10 mouse cellular contexts compared by ENCODE assay signal in genomic region chr19:47049061-47049460, GRCm38 (mm10). TPM values are rescaled to one million over a fixed set of nuclear protein-coding genes. Genes with fewer than 3 reads are reported as not detected.
DNase-seq lines count a peak whose midpoint lies in the region; ATAC-seq lines count a peak whose summit lies in the region.
"Had no signal": no experiment of that assay in that cellular context is flagged by ENCODE, and none has a peak within 500 bp of the region (broad histone marks: within the 10 kb centered on the region; RNA-seq: fewer than 3 reads in every experiment).

No protein-coding gene starts in this region.

- DNase-seq in heart, adult 18-20 months: no peak
- peak; percentile 43 for DNase-seq in ZHBTc4 (ENCODE audit: low read depth, low spot score)
- DNase-seq in midbrain, embryonic 14.5 days: no peak
- no peak for DNase-seq in frontal cortex, postnatal 14 days (ENCODE audit: low spot score in 2 of 2)
- DNase-seq in layer of hippocampus, postnatal 25 days (ENCODE audit: extremely low spot score in 1 of 2, low spot score in 1 of 2): no peak
- no peak for DNase-seq in layer of hippocampus, postnatal 14 days (ENCODE audit: low spot score in 2 of 2)
- DNase-seq: thymus, postnatal 25 days had no signal

- no peak overlapping the region for H3K27ac ChIP-seq in heart, embryonic 16.5 days (ENCODE audit: low read length)
- no peak overlapping the region for H3K27ac ChIP-seq in hindbrain, embryonic 15.5 days (replicated peaks)
- H3K27ac ChIP-seq in midbrain, embryonic 14.5 days (replicated peaks; ENCODE audit: low read depth, low read length): no peak overlapping the region

- no peaks in the 10 kb centered on the region for H3K27me3 ChIP-seq in heart, embryonic 16.5 days (ENCODE audit: control insufficient read depth, insufficient read depth, low read length)
- H3K27me3 ChIP-seq in hindbrain, embryonic 15.5 days: no peaks in the 10 kb centered on the region
- no peaks in the 10 kb centered on the region for H3K27me3 ChIP-seq in midbrain, embryonic 14.5 days (ENCODE audit: control insufficient read depth, insufficient read depth, low read length)

- no peak overlapping the region for H3K4me3 ChIP-seq in heart, embryonic 16.5 days (ENCODE audit: low read length)
- peak overlapping the region; percentile 90; the same call in 1 of the 2 replicates for H3K4me3 ChIP-seq in hindbrain, embryonic 15.5 days
- H3K4me3 ChIP-seq in midbrain, embryonic 14.5 days (replicated peaks; ENCODE audit: low read depth, low read length): no peak overlapping the region

- no peaks in the 10 kb centered on the region for H3K9me3 ChIP-seq in heart, embryonic 16.5 days (replicated peaks; ENCODE audit: control insufficient read depth, low read length)
- H3K9me3 ChIP-seq in hindbrain, embryonic 15.5 days: no peaks in the 10 kb centered on the region
- H3K9me3 ChIP-seq in midbrain, embryonic 14.5 days (ENCODE audit: control insufficient read depth, low read length): no peaks in the 10 kb centered on the region

- peak overlapping the region; percentile 82; the same call in 1 of the 2 replicates for H3K4me2 ChIP-seq in heart, embryonic 16.5 days (ENCODE audit: low read depth, low read length)
- H3K4me2 ChIP-seq in hindbrain, embryonic 15.5 days: peak overlapping the region; percentile 74
- H3K4me2 ChIP-seq in midbrain, embryonic 14.5 days (ENCODE audit: low read length): peak overlapping the region; percentile 62

- no peak for ATAC-seq in heart, embryonic 16.5 days (replicated peaks; ENCODE audit: extremely low read depth, insufficient read depth, low FRiP score)
- ATAC-seq in hindbrain, embryonic 15.5 days (ENCODE audit: low FRiP score, low read depth): no peak
- no peak for ATAC-seq in midbrain, embryonic 14.5 days (ENCODE audit: low FRiP score, low TSS enrichment)

- peaks cover 14% of the 10 kb centered on the region for H3K36me3 ChIP-seq in heart, embryonic 16.5 days (ENCODE audit: control insufficient read depth, insufficient read depth)
- peaks cover 21% of the 10 kb centered on the region for H3K36me3 ChIP-seq in hindbrain, embryonic 15.5 days
- H3K36me3 ChIP-seq in midbrain, embryonic 14.5 days (ENCODE audit: control insufficient read depth, insufficient read depth, low read length): peaks cover 24% of the 10 kb centered on the region

- WGBS in heart, embryonic 16.5 days: 63% methylated on average over 4 of the region's 4 CpGs
- 60% methylated on average over 4 of the region's 4 CpGs for WGBS in hindbrain, embryonic 15.5 days
- WGBS in midbrain, embryonic 14.5 days: 64% methylated on average over 4 of the region's 4 CpGs

- no peak overlapping the region for H3K9ac ChIP-seq in heart, embryonic 16.5 days (ENCODE audit: low read length)
- H3K9ac ChIP-seq in hindbrain, embryonic 15.5 days: 0 out of 2 replicates have a peak overlapping the region, but pooled peaks have one; percentile 93
- H3K9ac ChIP-seq in midbrain, embryonic 14.5 days (replicated peaks; ENCODE audit: low read length): peak overlapping the region; percentile 91; the same call in 1 of the 2 replicates

- H3K4me1 ChIP-seq in heart, embryonic 16.5 days (ENCODE audit: control insufficient read depth, insufficient read depth, low read length): peaks cover 11% of the 10 kb centered on the region
- peaks cover 18% of the 10 kb centered on the region for H3K4me1 ChIP-seq in hindbrain, embryonic 15.5 days (replicated peaks)
- peaks cover 13% of the 10 kb centered on the region for H3K4me1 ChIP-seq in midbrain, embryonic 14.5 days (ENCODE audit: control insufficient read depth, insufficient read depth, low read length)

RNA-seq across cellular contexts. Expression of gene Pcgf6, which starts 1.6 kb away (rescaled TPM):
- 8.0 and 8.2 TPM in 2 replicates for polyA plus RNA-seq in heart, embryonic 16.5 days (2015; fragmentation: Nextera tagmentation; extraction: Ambion mirVana)
- 1 to 10 TPM; 2.7 to 3.7 TPM for total RNA-seq in heart, adult 18-20 months (2021)
- polyA plus RNA-seq in hindbrain, embryonic 15.5 days (2015; fragmentation: Nextera tagmentation; extraction: Ambion mirVana): 29.3 and 33.4 TPM in 2 replicates
- 32.2 and 33.6 TPM in 2 replicates for polyA plus RNA-seq in midbrain, embryonic 14.5 days (2014; fragmentation: Nextera tagmentation; extraction: Ambion mirVana)
- total RNA-seq in layer of hippocampus, postnatal 25 days (2021): 10 to 100 TPM; 14.5 to 20.2 TPM
- total RNA-seq in layer of hippocampus, postnatal 14 days (2021): 10 to 100 TPM; 18.9 to 19.4 TPM

RNA-seq across cellular contexts. Expression of gene Taf5, which starts 18.5 kb away (rescaled TPM):
- polyA plus RNA-seq in heart, embryonic 16.5 days (2015; fragmentation: Nextera tagmentation; extraction: Ambion mirVana): 2.7 and 3.3 TPM in 2 replicates
- 1 to 10 TPM; 2.4 to 2.6 TPM for total RNA-seq in heart, adult 18-20 months (2021)
- 5.8 and 5.9 TPM in 2 replicates for polyA plus RNA-seq in hindbrain, embryonic 15.5 days (2015; fragmentation: Nextera tagmentation; extraction: Ambion mirVana)
- polyA plus RNA-seq in midbrain, embryonic 14.5 days (2014; fragmentation: Nextera tagmentation; extraction: Ambion mirVana): 8.8 and 10.5 TPM in 2 replicates
- 1 to 10 TPM; 6.0 to 7.2 TPM for total RNA-seq in layer of hippocampus, postnatal 25 days (2021)
- 1 to 10 TPM; 5.2 to 6.1 TPM for total RNA-seq in layer of hippocampus, postnatal 14 days (2021)

RNA-seq across cellular contexts. Expression of gene Nt5c2, which starts 34.1 kb away (rescaled TPM):
- polyA plus RNA-seq in heart, embryonic 16.5 days (2015; fragmentation: Nextera tagmentation; extraction: Ambion mirVana): 136 and 142 TPM in 2 replicates
- total RNA-seq in heart, adult 18-20 months (2021): 10 to 100 TPM; 63.6 to 64.0 TPM
- 74.1 and 81.2 TPM in 2 replicates for polyA plus RNA-seq in hindbrain, embryonic 15.5 days (2015; fragmentation: Nextera tagmentation; extraction: Ambion mirVana)
- 89.9 and 91.1 TPM in 2 replicates for polyA plus RNA-seq in midbrain, embryonic 14.5 days (2014; fragmentation: Nextera tagmentation; extraction: Ambion mirVana)
- total RNA-seq in layer of hippocampus, postnatal 25 days (2021): 10 to 100 TPM; 70.7 to 71.1 TPM
- total RNA-seq in layer of hippocampus, postnatal 14 days (2021): 10 to 100 TPM; 68.8 to 69.3 TPM

RNA-seq across cellular contexts. Expression of gene Ina, which starts 34.6 kb away (rescaled TPM):
- polyA plus RNA-seq in heart, embryonic 16.5 days (2015; fragmentation: Nextera tagmentation; extraction: Ambion mirVana): 0.37 and 0.41 TPM in 2 replicates
- total RNA-seq in heart, adult 18-20 months (2021): not detected
- polyA plus RNA-seq in hindbrain, embryonic 15.5 days (2015; fragmentation: Nextera tagmentation; extraction: Ambion mirVana): 526 and 612 TPM in 2 replicates
- 605 and 611 TPM in 2 replicates for polyA plus RNA-seq in midbrain, embryonic 14.5 days (2014; fragmentation: Nextera tagmentation; extraction: Ambion mirVana)
- 100 to 1,000 TPM; 178 to 189 TPM for total RNA-seq in layer of hippocampus, postnatal 25 days (2021)
- total RNA-seq in layer of hippocampus, postnatal 14 days (2021): 100 to 1,000 TPM; 185 to 190 TPM
- polyA plus RNA-seq: heart, postnatal 0 days had no signal

RNA-seq across cellular contexts. Expression of gene Usmg5, which starts 41.4 kb away (rescaled TPM):
- polyA plus RNA-seq in heart, embryonic 16.5 days (2015; fragmentation: Nextera tagmentation; extraction: Ambion mirVana): 2,224 and 2,366 TPM in 2 replicates
- total RNA-seq in heart, adult 18-20 months (2021): 1,000 to 10,000 TPM; 2,301 to 2,526 TPM
- polyA plus RNA-seq in hindbrain, embryonic 15.5 days (2015; fragmentation: Nextera tagmentation; extraction: Ambion mirVana): 1,548 and 1,861 TPM in 2 replicates
- polyA plus RNA-seq in midbrain, embryonic 14.5 days (2014; fragmentation: Nextera tagmentation; extraction: Ambion mirVana): 1,314 and 1,712 TPM in 2 replicates
- total RNA-seq in layer of hippocampus, postnatal 25 days (2021): 100 to 1,000 TPM; 780 to 828 TPM
- 100 to 1,000 TPM; 874 to 891 TPM for total RNA-seq in layer of hippocampus, postnatal 14 days (2021)
